Mouse (Mus musculus): ENCODE measurements around the gene Mus81. TPM values are rescaled to one million over a fixed set of nuclear protein-coding genes. Genes with fewer than 3 reads are reported as not detected.
A peak's percentile ranks its signal among the peaks of the same experiment; 100 is the strongest.
"Not testable (repeated sequence)": the region's sequence is repeated elsewhere in the genome, so short reads cannot be mapped to it uniquely, and the experiment has no call there.

The Mus81 gene
- total and polyA plus RNA-seq, 2 experiments from 2014 or later = 32.6 to 54.8 TPM

GRCm38 (mm10) chr19:5493301-5493721 lies 5.1 kb upstream of the Mus81 start:
- H3K9me3 ChIP-seq (ENCODE audit: low read length); H3K9ac ChIP-seq; DNase-seq; H3K4me1 ChIP-seq (ENCODE audit: insufficient read depth); H3K27ac ChIP-seq (ENCODE audit: low read depth, low read length); H3K27me3 ChIP-seq (ENCODE audit: insufficient read depth, low read length); H3K4me2 ChIP-seq (ENCODE audit: low read depth); H3K4me3 ChIP-seq (ENCODE audit: low read depth, low read length); ATAC-seq: not testable (repeated sequence)
- WGBS = 64% methylated on average over 9 of the region's 9 CpGs
- peak; percentile 19 for TF ChIP-seq CTCF (IDR thresholded peaks at IDR 0.05; ENCODE audit: low read depth)
- peaks cover 57% of the 10 kb centered on the region for H3K36me3 ChIP-seq (ENCODE audit: insufficient read depth)

- no peak for TF ChIP-seq CTCF (IDR thresholded peaks at IDR 0.05; ENCODE audit: low read depth)
- H3K4me1 ChIP-seq (ENCODE audit: insufficient read depth) = 0 out of 2 replicates have a peak, but pooled peaks cover 6% of the 10 kb centered on the region
- WGBS = 84% methylated on average over 4 of the region's 4 CpGs
Measured at GRCm38 (mm10) chr19:5492641-5493040, 4.4 kb upstream of the Mus81 start.

GRCm38 (mm10) chr19:5490898-5491708 lies 2.9 kb upstream of the Mus81 start:
- DNase-seq = peak; percentile 80
- Histone ChIP-seq H3K36me3 (ENCODE audit: insufficient read depth) (peaks cover 38% of the 10 kb centered on the region), H3K4me1 (ENCODE audit: insufficient read depth) (0 out of 2 replicates have a peak, but pooled peaks cover 6% of the 10 kb centered on the region), H3K27me3 (ENCODE audit: insufficient read depth, low read length) (no peaks in the 10 kb centered on the region), H3K4me2 (ENCODE audit: low read depth) (peak overlapping the region; percentile 60), H3K9ac (peak overlapping the region; percentile 95), H3K4me3 (ENCODE audit: low read depth, low read length) (peak overlapping the region; percentile 56), H3K27ac (ENCODE audit: low read depth, low read length) (peak overlapping the region; percentile 99), H3K9me3 (ENCODE audit: low read length) (no peaks in the 10 kb centered on the region)
- no peak for TF ChIP-seq CTCF (IDR thresholded peaks at IDR 0.05; ENCODE audit: low read depth)
- peak; percentile 21 for ATAC-seq
- WGBS = 1% methylated on average over 59 of the region's 59 CpGs

More at GRCm38 (mm10) chr19:5492641-5493040, 4.4 kb upstream of the Mus81 start:
- H3K36me3 ChIP-seq (ENCODE audit: insufficient read depth) = peaks cover 50% of the 10 kb centered on the region
- H3K4me3 ChIP-seq (ENCODE audit: low read depth, low read length) = no peak overlapping the region
- H3K27ac ChIP-seq (ENCODE audit: low read depth, low read length) = no peak overlapping the region
- no peaks in the 10 kb centered on the region for H3K9me3 ChIP-seq (ENCODE audit: low read length)
- H3K4me2 ChIP-seq (ENCODE audit: low read depth) = no peak overlapping the region; the same call in 1 of the 2 replicates
- no peaks in the 10 kb centered on the region for H3K27me3 ChIP-seq (ENCODE audit: insufficient read depth, low read length)
- no peak overlapping the region for H3K9ac ChIP-seq
- ATAC-seq (no peak), DNase-seq (no peak)

- peak within 1 kb of the TSS; percentile 99 for H3K27ac ChIP-seq (ENCODE audit: low read depth, low read length)
Measured at GRCm38 (mm10) chr19:5490313-5490897, 2.2 kb upstream of the Mus81 start, which contains the start of gene Cfl1. Cfl1 (plus strand) TSS chr19:5490455.

GRCm38 (mm10) chr19:5489721-5490120 lies 1.5 kb upstream of the Mus81 start:
- not testable (repeated sequence) for H3K4me1 ChIP-seq (ENCODE audit: insufficient read depth); DNase-seq; H3K27me3 ChIP-seq (ENCODE audit: insufficient read depth, low read length); H3K9ac ChIP-seq; H3K9me3 ChIP-seq (ENCODE audit: low read length); ATAC-seq
- Histone ChIP-seq H3K4me3 (ENCODE audit: low read depth, low read length) (peak overlapping the region; percentile 56), H3K27ac (ENCODE audit: low read depth, low read length) (peak overlapping the region; percentile 99), H3K4me2 (ENCODE audit: low read depth) (peak overlapping the region; percentile 60; the same call in 1 of the 2 replicates), H3K36me3 (ENCODE audit: insufficient read depth) (peaks cover 40% of the 10 kb centered on the region)
- WGBS = 43% methylated on average over 10 of the region's 10 CpGs

More at GRCm38 (mm10) chr19:5490313-5490897, 2.2 kb upstream of the Mus81 start, which contains the start of gene Cfl1:
- TF ChIP-seq CTCF (IDR thresholded peaks at IDR 0.05; ENCODE audit: low read depth) = no peak; the same call in 1 of the 2 replicates
- H3K27me3 ChIP-seq (ENCODE audit: insufficient read depth, low read length) = no peaks in the 10 kb centered on the region
- peak within 1 kb of the TSS; percentile 76 for H3K4me2 ChIP-seq (ENCODE audit: low read depth)
- peak within 1 kb of the TSS; percentile 95 for H3K9ac ChIP-seq
- peak within 1 kb of the TSS; percentile 56 for H3K4me3 ChIP-seq (ENCODE audit: low read depth, low read length)
- WGBS = 1% methylated on average over 62 of the region's 62 CpGs
- ATAC-seq (peak; percentile 75), DNase-seq (peak; percentile 96)
- H3K9me3 ChIP-seq (ENCODE audit: low read length) = no peaks in the 10 kb centered on the region
- H3K36me3 ChIP-seq (ENCODE audit: insufficient read depth) = peaks cover 38% of the 10 kb centered on the region
- 0 out of 2 replicates have a peak, but pooled peaks cover 6% of the 10 kb centered on the region for H3K4me1 ChIP-seq (ENCODE audit: insufficient read depth)

GRCm38 (mm10) chr19:5488878-5489571 lies 823 bp upstream of the Mus81 start:
- ATAC-seq = peak; percentile 81
- Histone ChIP-seq H3K36me3 (ENCODE audit: insufficient read depth) (peaks cover 40% of the 10 kb centered on the region), H3K9ac (peak overlapping the region; percentile 68), H3K4me3 (ENCODE audit: low read depth, low read length) (peak overlapping the region; percentile 54), H3K4me1 (ENCODE audit: insufficient read depth) (0 out of 2 replicates have a peak, but pooled peaks cover 6% of the 10 kb centered on the region), H3K27ac (ENCODE audit: low read depth, low read length) (peak overlapping the region; percentile 98), H3K4me2 (ENCODE audit: low read depth) (peak overlapping the region; percentile 76), H3K9me3 (ENCODE audit: low read length) (no peaks in the 10 kb centered on the region), H3K27me3 (ENCODE audit: insufficient read depth, low read length) (no peaks in the 10 kb centered on the region)
- TF ChIP-seq CTCF (IDR thresholded peaks at IDR 0.05; ENCODE audit: low read depth) = peak; percentile 42; the same call in 1 of the 2 replicates
- DNase-seq = peak; percentile 95
- WGBS = under 1% methylated on average over 26 of the region's 26 CpGs

Measured in forebrain, postnatal 0 days (tissue).